Mouse (Mus musculus): ENCODE measurements around the gene Usp19.

DNA sequence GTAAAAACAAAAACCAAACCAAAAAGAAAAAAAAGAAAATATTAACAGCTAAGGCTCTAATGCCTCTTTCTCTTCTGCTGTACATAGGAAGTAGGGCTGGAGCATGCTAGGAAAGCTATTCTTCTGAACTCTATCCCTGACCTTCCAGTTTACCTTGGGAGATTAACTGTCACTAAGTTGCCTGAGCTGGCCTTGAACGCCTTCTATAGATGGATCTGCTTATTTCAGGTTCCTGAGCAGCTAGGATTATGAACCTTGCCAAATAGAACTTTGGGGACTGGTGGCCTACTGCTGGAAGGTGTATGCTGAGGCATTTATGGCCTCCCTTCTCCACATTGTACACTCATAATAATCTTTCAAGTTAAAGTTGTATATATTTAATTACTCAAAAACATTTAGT, 40.6 kb downstream of the Usp19 start:
- no peak for TF ChIP-seq CTCF (IDR thresholded peaks at IDR 0.05; ENCODE audit: low read depth, low read length)
- TF ChIP-seq POLR2A (IDR thresholded peaks at IDR 0.05; ENCODE audit: extremely low read depth, insufficient read depth, low read length) = no peak

Data from liver, adult 2 months (tissue).